ENCODE assay signal across 23 mouse cellular contexts in the genomic region with DNA sequence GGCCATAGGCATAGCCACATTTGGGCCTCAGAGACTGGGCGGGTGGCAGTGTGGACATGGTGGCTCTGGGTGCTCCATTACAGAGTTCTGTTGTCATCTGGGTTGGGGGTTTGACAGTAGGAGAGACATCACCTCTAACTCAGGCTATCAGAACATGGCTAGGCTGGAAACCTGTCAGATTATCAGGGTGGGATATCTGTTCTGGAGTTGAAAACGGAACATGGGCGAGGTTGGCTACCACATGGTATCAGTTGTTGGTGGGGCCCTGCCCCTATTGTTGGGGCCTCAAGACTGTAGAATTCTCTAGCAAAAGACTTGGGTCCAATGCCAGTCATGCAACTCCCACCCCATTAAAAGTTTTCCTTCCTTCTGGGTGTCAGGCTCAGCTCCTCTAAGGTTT. TPM values are rescaled to one million over a fixed set of nuclear protein-coding genes. Genes with fewer than 3 reads are reported as not detected.
DNase-seq lines count a peak whose midpoint lies in the region; ATAC-seq and TF ChIP-seq lines count a peak whose summit lies in the region.
"Had no signal": no experiment of that assay in that cellular context is flagged by ENCODE, and none has a peak within 500 bp of the region (broad histone marks: within the 10 kb centered on the region; RNA-seq: fewer than 3 reads in every experiment).

No protein-coding gene starts in this region.

- no peaks in the 10 kb centered on the region for H3K27me3 ChIP-seq in heart, embryonic 12.5 days (replicated peaks)
- H3K27me3 ChIP-seq in testis, adult 2 months (ENCODE audit: control insufficient read depth, insufficient read depth, low read length) = no peaks in the 10 kb centered on the region
- H3K27me3 ChIP-seq in liver, embryonic 12.5 days (replicated peaks) = no peaks in the 10 kb centered on the region
- H3K27me3 ChIP-seq: neural tube, embryonic 15.5 days had no signal

- H3K27ac ChIP-seq in heart, embryonic 12.5 days (ENCODE audit: poor library complexity, severe bottlenecking) = 0 out of 2 replicates have a peak overlapping the region, but pooled peaks have one; percentile 51
- H3K27ac ChIP-seq in testis, adult 2 months (ENCODE audit: control insufficient read depth, insufficient read depth, low read depth, low read length) = no peak overlapping the region
- peak overlapping the region; percentile 29; the same call in 1 of the 2 replicates for H3K27ac ChIP-seq in liver, embryonic 12.5 days
- H3K27ac ChIP-seq in macrophage = peak overlapping the region; percentile 87
- H3K27ac ChIP-seq: forebrain, embryonic 13.5 days; hindbrain, postnatal 0 days; kidney, postnatal 0 days; midbrain, embryonic 12.5 days; neural tube, embryonic 15.5 days had no signal

- no peak for TF ChIP-seq POLR2A in testis, adult 2 months (IDR thresholded peaks at IDR 0.05; ENCODE audit: control insufficient read depth, low read depth, low read length)

- no peaks in the 10 kb centered on the region for H3K36me3 ChIP-seq in heart, embryonic 12.5 days
- no peaks in the 10 kb centered on the region for H3K36me3 ChIP-seq in testis, adult 2 months (ENCODE audit: control insufficient read depth, insufficient read depth, low read length)
- no peaks in the 10 kb centered on the region for H3K36me3 ChIP-seq in liver, embryonic 12.5 days
- no peaks in the 10 kb centered on the region for H3K36me3 ChIP-seq in macrophage (ENCODE audit: inconsistent target)
- H3K36me3 ChIP-seq: G1E; hindbrain, embryonic 10.5 days; midbrain, embryonic 12.5 days; neural tube, embryonic 15.5 days had no signal

- DNase-seq in heart, adult 11 months = no peak
- DNase-seq in testis, postnatal 10 days (ENCODE audit: low spot score) = no peak
- no peak for DNase-seq in spleen, adult 18-20 months
- no peak for DNase-seq in embryo, embryonic 9.5 days (ENCODE audit: extremely low spot score)
- DNase-seq: cerebellum, adult 8-10 months; cerebellum, postnatal 36 days; embryo, embryonic 11 days; kidney, adult 2 months; right cerebral cortex, adult 18-20 months; right cerebral cortex, postnatal 4 days had no signal

- no peak for TF ChIP-seq CTCF in testis, adult 2 months (IDR thresholded peaks at IDR 0.05; ENCODE audit: control insufficient read depth, insufficient read depth, insufficient replicate concordance, low read depth, low read length)

- H3K9ac ChIP-seq in heart, embryonic 12.5 days = no peak overlapping the region
- H3K9ac ChIP-seq in liver, embryonic 12.5 days = peak overlapping the region; percentile 37; the same call in 1 of the 2 replicates
- H3K9ac ChIP-seq: forebrain, embryonic 13.5 days; midbrain, embryonic 12.5 days; neural tube, embryonic 15.5 days had no signal

- H3K4me3 ChIP-seq in heart, embryonic 12.5 days = no peak overlapping the region
- peak overlapping the region; percentile 68 for H3K4me3 ChIP-seq in testis, adult 2 months (ENCODE audit: control insufficient read depth, low read depth, low read length)
- no peak overlapping the region for H3K4me3 ChIP-seq in liver, embryonic 12.5 days
- no peak overlapping the region for H3K4me3 ChIP-seq in macrophage (ENCODE audit: inconsistent target)
- H3K4me3 ChIP-seq: forebrain, embryonic 13.5 days; hindbrain, embryonic 10.5 days; limb, embryonic 10.5 days; midbrain, embryonic 12.5 days; neural tube, embryonic 15.5 days had no signal

- H3K9me3 ChIP-seq in heart, embryonic 12.5 days (replicated peaks) = no peaks in the 10 kb centered on the region
- H3K9me3 ChIP-seq in liver, embryonic 12.5 days (replicated peaks) = no peaks in the 10 kb centered on the region
- H3K9me3 ChIP-seq: forebrain, embryonic 13.5 days; G1E; hindbrain, embryonic 10.5 days; limb, embryonic 10.5 days; midbrain, embryonic 12.5 days; neural tube, embryonic 15.5 days had no signal

- WGBS in heart, embryonic 12.5 days = 78% methylated on average over 3 of the region's 3 CpGs
- 28% methylated on average over 3 of the region's 3 CpGs for WGBS in liver, embryonic 12.5 days (ENCODE audit: insufficient replicate concordance)
- 100% methylated on average over 3 of the region's 3 CpGs for WGBS in macrophage (ENCODE audit: missing documents)

- peaks cover 97% of the 10 kb centered on the region for H3K4me1 ChIP-seq in heart, embryonic 12.5 days (replicated peaks)
- H3K4me1 ChIP-seq in testis, adult 2 months (ENCODE audit: control insufficient read depth, insufficient read depth, low read length) = peaks cover 9% of the 10 kb centered on the region
- H3K4me1 ChIP-seq in liver, embryonic 12.5 days = peaks cover 87% of the 10 kb centered on the region

- peaks cover 88% of the 10 kb centered on the region; the same call in 1 of the 2 replicates for H3K79me2 ChIP-seq in macrophage (ENCODE audit: inconsistent target)

- no peak overlapping the region for H3K4me2 ChIP-seq in heart, embryonic 12.5 days
- H3K4me2 ChIP-seq in liver, embryonic 12.5 days = peak overlapping the region; percentile 41
- H3K4me2 ChIP-seq: forebrain, embryonic 13.5 days; midbrain, embryonic 12.5 days; neural tube, embryonic 15.5 days had no signal

- ATAC-seq in heart, embryonic 12.5 days (ENCODE audit: insufficient number of reproducible peaks, low FRiP score) = no peak
- peak; percentile 42; the same call in 1 of the 2 replicates for ATAC-seq in liver, embryonic 12.5 days
- ATAC-seq: activated CD4-positive, CD25-positive, alpha-beta regulatory T cell, adult 4 months; forebrain, embryonic 13.5 days; hindbrain, postnatal 0 days had no signal

RNA-seq across cellular contexts. Expression of a gene that starts 37.1 kb away (rescaled TPM):
- polyA plus RNA-seq in heart, embryonic 12.5 days (2016; fragmentation: Nextera tagmentation; extraction: Ambion mirVana) = 7.8 and 8.6 TPM in 2 replicates
- polyA plus RNA-seq in testis, adult 2 months (2012; rRNA removed) = 54.3 and 55.2 TPM in 2 replicates
- 3.9 and 4.2 TPM in 2 replicates for polyA plus RNA-seq in liver, embryonic 12.5 days (2016; fragmentation: Nextera tagmentation; extraction: Ambion mirVana)
- 10 to 100 TPM in 21 of 26 experiments, 1 to 10 TPM in 5; 3.9 to 46.2 (median 29.2) TPM for total RNA-seq in macrophage (2018; cell fraction: chromatin; rRNA removed)
- 10 to 100 TPM; 24.1 to 65.6 (median 50.5) TPM for total RNA-seq in macrophage (2018; cell fraction: cytosol; rRNA removed)
- total RNA-seq in macrophage (2018; cell fraction: nucleus; rRNA removed) = 10 to 100 TPM in 25 of 26 experiments, 1 to 10 TPM in 1; 8.2 to 53.4 (median 42.8) TPM
- polyA plus RNA-seq in macrophage (2018) = 41.3 to 42.8 TPM (median 41.9 TPM) in 3 replicates
- polyA plus RNA-seq: G1E had no signal
